Mouse (Mus musculus) lung, postnatal 14 days (tissue): ENCODE measurements around the gene Spice1.

ENCODE experiments used
- DNase-seq: peaks from one replicate; pipeline ENCODE4 v3.0.0; 2021

Spice1 gene

DNA sequence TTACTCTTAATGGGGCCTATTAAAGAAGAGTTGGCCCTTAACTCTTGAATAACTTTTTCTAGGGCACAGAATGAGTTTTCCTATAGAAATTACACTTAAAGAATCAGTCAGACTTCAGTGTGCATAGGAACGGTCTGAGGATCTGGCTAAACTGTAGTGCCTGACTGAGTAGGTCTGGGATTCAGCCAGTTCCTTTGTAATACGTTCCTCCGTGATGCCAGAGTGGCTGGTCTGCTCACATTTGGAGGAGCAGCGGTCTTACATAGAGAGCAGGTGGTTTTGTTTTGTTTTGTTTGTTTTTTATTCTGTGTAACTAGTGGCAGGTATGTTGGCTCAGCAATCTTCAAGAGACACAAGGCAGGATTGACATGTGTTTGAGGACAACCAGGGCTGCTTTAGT, 33.1 kb downstream of the Spice1 start:
- DNase-seq: no peak

DNA sequence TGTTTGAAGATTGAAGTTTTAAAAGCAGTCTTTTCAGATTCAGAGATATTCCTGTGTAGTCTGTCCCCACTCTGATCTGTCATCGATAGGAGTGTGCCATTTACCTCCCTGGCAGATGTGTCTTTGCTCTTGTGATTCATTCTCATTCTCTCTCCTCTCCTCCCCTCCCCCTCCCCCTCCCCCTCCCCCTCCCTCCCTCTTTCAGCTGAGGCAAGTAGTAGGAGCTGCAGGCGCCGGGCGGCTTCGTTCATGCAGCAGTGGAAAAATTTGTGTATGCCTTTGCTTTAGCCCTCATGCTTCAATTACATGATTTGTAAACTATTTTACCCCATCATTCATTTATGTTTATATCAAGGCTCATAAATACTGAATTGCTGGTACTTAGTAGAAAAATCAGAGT, 34.7 kb downstream of the Spice1 start:
- no peak for DNase-seq

DNA sequence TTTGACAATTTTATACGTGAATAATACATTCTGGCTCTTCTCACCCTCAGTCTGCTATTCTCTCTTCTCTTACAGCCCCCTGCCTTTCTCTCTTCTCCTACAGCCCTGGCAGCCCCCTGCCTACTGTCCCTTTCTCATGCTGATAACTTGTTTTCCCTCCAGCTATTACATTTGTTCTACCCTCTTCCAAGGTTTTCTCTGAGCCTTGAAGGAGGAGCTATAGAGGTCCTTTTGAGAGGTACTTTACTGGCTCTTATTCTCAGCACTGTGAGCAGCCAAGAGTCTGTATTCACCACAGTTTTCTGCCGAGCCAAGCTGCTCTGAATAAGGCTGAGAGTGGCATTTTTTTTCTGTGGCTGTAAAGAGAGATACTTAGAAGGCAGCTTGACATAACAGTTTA, 36.6 kb downstream of the Spice1 start:
- DNase-seq: no peak

DNA sequence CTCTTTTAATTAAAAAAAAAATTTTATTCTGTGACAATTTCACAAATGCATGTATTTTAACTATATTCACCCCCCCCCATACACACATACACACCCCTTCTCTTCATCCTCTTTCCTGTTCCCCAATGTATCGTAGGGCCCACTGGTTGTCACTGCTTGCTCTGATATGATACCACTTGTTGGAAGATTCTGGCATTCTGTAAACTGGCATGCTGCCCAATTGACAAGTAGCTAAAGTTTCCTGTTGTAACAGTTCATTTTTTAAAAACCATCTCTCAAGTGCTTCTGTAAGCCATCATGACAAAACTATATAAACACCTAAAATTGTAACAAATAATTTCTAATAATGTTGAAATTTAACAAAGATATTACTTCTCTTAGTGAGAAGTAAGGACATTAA, 37.3 kb downstream of the Spice1 start:
- no peak for DNase-seq

DNA sequence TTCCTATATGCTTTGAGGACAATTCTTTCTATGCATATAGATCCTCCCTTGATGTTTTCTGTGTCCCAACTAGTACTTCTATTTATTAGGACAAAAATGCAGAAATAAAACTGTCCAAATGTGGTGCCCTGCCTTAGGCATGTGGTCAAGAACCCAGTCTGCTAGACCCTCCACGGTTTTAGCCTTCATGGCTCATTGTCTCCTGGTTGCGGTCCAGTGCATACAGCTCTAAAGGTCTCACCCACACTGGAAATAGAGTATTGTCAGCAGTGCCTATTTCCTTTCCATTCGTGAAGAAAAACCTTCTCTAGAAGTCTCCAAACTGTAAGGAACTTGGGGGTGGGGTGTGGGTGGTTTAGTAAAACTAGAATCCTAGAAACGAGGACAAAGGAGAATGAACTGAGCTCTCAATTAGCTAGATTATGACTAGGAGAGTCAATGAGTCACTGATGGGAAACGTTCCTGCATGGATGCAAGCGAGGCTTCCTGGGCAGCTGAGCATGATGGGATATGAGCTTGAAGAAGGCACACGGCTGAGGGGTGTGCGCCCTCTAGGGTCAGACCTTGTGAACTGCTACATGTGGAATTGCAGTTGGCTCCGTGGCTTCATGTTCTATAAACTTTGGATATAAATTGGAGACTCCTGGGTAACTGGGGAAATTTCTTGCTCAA, 45.1 kb downstream of the Spice1 start:
- DNase-seq: peak; percentile 48

DNA sequence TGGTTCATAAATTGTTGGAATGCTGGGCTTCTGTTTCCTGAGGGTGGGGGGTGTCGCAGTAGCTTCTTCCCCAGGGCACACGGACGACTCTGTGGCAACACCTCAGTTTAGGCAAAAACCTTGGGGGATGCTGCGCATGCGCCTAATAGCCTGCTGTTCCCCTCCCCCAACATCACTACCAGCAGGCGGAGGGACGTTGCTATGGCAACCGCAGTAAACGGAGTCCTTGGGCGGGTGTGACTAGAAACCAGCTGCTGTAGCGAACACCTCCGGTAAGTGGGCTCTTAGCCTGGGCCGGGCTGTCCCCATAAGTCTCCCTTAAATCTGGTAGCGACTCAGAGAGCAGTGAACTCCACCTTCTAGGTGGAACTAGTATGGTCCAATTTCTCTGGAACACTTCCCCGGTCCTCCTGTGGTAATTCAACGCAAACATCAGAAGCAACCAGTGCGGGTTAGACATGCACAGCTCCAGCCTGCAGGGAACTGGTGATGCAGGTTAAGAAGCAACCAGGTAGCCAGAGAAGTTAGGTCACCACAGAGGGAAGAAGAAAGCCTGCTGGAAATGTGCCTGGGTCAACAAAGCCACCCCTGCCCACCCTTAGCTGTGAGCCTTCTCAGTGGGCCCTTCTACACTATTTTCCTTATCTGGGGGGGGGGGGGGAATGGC, 47.8 kb downstream of the Spice1 start, which contains the start of gene Cfap44:
Gene Cfap44 (plus strand): TSS at position 220 of the 667 bp plus-strand sequence.
- DNase-seq: peak; percentile 71

DNA sequence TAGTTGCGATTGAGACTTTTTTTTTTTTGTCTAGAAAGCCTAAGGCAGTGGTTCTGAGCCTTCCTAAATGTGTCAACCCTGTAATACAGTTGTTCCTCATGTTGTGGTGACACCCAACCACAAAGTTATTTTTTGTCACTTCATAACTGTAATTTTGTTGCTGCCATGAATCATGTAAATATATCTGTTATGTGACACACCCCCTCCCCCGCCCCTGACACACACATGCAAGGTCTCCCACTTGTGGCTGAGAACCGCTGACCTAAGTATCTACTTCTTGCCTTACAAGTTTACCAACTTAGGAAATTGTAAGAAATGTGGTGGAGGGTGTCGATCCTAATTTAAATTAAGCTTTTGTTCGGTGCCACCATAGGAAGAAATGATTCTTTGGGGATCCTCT, 58.0 kb downstream of the Spice1 start:
- no peak for DNase-seq

DNA sequence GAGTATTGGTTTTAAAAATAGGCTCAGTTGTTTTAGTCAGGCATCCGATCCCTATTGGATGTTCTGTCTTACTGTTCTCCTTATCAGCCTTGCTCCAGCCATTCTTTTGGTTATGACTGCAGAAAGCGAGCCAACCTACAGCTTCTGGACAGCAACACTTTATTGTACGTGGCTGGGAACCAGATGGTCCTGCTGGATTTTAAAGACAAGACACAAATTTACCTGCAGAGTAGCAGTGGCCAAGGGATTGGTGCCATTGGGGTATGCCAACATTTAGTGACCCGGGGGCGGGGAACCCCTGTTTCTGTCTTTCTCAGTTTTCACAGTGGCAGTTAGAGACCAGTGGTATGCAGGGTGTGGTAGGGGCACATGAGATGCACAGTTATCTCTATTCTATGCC, 60.3 kb downstream of the Spice1 start:
- DNase-seq: no peak

DNA sequence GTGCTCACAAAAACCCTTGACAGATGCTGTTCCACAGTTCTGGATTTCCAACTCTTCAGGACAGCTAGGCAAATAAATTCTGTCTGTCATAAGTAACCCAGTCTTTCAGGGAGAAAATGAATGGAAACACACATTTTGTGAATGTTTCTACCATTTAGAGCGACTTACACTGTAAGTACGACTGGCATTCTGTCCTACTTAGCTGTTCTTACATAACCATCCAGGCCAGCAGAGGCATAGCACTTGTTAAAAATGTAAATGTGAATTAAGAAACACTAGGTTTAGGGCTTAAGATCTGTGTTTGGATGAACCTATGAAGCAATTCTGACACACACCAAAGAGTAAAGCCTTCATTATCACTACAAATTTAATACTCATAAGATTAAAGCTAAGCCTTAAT, 61.4 kb downstream of the Spice1 start:
- no peak for DNase-seq

DNA sequence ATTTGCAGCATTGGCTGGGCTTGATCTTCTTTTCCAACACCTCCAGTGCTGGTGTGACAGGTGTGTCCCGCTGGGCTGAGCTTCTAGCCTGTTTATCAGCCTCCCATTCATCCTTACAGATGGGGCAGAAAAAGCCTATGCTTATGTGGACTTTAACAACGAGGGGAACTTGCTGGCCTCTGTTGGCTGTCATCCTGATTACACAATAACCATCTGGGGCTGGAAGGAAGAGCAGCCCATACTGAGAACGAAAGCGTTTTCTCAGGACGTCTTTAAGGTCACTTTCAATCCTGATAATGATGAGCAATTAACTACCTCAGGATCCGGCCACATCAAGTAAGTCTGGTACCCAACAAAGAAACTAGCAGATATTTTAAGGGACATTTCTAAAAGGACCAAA, 63.3 kb downstream of the Spice1 start:
- DNase-seq: peak; percentile 6

DNA sequence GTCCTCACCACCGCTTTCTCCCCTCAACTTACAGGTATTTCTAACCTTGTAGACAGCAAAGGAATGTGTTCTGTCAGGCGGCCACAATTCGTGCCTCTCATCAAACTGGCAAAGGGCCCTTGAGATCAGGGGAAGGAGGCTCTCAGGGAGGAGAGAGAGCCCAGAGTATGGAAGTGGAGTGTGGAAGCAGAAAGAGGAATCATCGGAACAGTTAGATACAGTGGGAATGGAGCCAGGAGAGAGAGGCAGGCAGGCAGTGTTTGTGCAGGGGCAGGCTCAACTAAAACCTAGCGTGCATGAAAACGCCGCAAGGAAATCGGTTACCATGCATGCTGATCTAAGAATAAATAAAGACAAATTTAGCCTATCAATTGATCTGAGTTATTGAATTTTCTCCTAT, 70.7 kb downstream of the Spice1 start:
- DNase-seq: peak; percentile 3

DNA sequence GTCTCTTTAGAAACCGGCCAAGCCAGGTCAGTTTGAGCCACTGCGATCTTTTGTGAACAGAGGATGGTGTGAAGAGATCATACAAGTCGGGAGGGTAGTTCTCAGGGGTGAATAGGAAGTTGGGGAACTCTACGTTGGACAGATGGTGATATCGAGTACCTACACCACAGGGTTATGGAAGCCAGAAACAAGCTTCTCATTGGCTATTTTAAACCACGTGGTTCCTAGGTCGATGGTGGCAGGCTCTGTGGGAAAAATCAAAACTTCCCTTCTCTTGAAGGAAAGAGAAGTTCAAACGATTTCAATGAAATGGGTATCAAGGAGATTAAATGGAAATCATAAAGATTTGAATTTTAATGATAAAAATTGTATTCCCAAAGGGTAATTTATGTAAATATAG, 74.8 kb downstream of the Spice1 start:
- no peak for DNase-seq

DNA sequence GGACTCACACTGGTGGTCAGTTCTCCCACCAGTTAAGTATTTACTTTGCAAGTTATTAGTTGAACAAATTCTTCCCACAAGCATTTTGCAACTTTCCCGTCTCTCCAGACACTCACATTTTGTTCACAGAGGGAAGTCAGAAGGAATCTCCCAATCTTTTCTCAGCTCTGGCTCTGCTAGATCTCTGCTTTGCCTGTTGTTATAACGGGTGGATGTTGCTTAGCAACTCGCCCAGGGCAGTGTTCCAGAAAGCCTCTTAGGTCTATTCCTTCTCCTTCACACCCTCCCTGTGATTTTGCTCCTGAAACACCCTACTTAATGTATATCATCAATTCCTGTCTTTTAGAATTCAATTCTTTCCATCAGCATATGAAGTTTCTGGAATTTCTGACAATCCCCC, 76.6 kb downstream of the Spice1 start:
- peak; percentile 7 for DNase-seq

DNA sequence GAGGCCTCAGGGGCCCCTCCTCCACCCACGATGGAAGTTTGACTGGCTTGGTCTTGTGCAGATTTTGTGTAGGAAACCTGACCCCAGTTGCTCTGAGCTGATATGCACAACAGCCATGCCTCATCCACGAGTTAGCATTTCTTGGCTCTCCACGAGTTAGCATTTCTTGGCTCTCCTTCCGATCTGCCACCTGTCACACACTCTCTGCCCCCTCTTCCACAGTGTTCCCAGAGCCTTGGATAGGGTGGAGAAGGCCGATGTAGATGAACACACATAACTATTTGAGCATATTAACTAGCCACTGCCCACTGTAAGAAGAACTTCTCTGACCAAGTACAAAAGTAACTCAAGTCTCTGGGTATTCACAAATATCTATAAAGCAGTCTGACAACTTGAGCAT, 81.5 kb downstream of the Spice1 start:
- DNase-seq: no peak

DNA sequence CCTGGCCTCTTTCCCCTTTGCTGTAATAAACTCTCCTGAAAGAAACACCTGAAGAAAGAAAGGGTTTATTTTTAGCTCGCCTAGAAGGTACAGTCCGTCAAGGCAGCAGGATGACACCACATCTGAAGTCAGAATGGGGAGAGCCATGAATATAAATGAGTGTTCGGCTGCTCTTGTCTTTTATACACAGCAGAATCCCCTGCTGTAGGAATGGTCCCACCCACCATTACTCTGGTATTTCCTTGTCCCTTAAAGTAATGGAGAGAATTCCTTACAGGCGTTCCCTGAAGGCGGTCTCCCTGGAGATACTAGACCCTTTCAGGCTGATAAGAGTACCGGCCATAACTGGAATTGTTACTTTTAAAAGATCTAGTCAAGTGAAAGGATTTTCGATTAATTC, 83.1 kb downstream of the Spice1 start:
- DNase-seq: no peak

DNA sequence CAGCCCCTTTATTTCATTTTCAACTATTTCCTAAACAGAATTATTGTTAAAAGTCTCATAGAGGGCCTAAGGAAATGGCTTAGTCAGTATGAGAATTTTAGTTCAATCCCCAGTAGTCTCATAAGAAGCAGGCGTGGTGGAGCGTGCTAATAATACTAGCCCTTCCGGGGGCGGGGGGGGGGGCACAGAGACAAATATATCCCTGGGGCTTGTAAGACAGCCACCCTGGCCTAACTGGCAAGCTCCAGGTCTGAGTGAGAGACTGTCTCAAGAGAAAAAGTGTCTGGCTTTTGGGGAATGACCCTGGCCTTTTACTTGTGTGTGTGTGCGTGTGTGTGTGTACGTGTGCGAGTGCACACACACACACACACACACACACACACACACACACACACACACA, 88.0 kb downstream of the Spice1 start:
- DNase-seq: no peak

DNA sequence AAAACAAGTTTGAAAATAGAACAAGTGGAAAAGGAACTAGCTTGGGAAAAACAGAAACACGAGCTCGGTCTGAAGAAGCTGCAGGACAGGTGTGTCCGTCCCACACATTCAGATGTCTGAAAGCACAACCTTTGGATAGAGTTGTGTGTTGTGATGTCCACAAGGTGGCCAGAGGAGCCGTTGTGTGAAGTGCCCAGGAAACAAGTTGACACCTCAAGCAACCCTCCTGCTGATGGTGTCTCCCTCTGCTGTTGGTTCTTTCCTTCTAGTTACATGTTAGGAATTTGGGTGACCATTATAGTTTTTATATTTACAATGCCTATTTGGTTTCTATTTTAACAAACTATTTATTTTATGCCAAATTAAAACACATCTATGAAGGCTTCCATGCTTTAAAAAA, 88.6 kb downstream of the Spice1 start:
- DNase-seq: no peak
